Mouse (Mus musculus): Measurements from ENCODE around the gene Fgfr2. TPM values are rescaled to one million over a fixed set of nuclear protein-coding genes. Genes with fewer than 3 reads are reported as not detected.

The Fgfr2 gene
- total RNA-seq, 2 experiments from 2014 or later: 56.7 to 61.5 TPM

DNA sequence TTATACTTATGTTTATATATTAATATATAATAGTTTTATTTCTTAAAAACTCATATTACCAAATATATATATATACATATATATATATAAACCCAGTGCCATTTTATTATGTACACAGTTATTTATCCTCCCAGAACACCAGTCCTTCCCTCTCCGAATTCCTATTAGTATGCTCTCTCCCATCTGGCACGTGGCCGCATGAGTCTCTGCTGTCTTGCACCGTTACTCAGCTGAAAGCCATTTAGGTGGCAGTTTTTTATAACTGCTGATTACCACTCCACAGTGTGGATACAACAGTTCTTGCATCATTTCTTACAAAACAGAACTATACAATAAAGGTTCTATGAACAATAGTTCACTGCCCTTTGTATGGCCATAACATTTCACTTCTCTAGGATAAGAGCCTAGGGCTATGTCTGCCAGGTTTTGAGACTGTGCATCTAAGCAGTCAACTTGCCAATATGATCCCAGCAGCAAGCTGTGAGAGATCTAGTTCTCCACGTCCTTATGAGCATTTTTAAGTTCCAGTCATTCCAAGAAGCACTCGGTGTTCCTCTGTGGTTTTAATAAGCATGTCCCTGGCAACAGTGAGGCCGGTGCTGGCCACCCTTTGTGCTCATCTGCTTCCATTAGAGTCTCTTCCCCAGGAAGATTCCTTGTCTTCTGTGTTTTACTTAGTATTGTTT lies 1777.2 kb downstream of the Fgfr2 start:
- DNase-seq (ENCODE audit: low spot score in 2 of 2): peak in 1 of 2 experiments; percentile 22

DNA sequence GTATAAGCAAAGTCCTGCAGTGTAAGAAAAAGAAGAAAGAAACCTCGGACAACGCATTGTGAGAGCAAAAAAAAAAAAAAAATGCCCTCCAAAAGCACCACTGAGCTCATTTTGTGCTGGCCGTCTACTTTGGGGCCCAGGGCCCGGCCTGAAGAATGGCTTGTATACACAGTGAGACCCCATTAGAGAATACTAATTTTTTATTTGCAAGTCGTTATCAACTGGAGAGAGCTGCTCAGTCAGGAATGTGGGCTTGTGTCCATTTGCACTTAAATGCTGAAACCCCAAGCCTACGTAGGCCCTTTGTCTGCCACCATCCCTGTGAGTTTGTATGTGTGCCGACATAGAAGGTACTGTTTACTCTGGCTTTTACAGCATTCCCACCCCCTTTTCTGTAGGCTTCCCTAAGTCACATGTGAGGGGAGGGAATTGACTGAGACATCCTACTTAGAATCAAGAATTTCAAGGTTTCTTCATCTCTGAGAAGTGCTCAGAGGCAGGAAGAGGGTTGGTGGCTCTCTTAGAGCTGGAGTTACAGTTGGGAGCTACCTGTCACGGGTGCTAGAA lies 1785.6 kb downstream of the Fgfr2 start:
- no peak for DNase-seq (ENCODE audit: low spot score in 2 of 2)

DNA sequence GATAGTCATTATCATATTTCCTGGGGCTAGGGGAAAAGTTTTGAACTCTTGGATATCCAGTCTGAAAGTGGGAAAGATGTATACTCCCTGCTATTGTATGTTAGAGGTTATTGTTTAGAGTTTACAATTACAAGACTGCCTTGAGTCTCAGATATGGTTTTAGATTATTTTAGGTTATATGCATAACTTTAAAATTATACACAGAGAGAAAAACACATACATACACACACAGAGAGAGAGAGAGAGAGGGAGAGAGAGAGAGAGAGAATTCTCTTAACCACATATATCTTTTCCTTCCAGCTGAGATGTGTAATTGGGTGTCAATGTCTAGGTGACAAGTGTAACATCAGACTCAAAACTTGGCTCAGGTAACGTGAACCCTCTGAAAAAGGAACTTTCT lies 1789.6 kb downstream of the Fgfr2 start, which contains the start of gene Fam24a:
Gene Fam24a, plus strand, starts transcription at position 301 of the 400 bp plus-strand sequence.
- DNase-seq (ENCODE audit: low spot score in 2 of 2): no peak

DNA sequence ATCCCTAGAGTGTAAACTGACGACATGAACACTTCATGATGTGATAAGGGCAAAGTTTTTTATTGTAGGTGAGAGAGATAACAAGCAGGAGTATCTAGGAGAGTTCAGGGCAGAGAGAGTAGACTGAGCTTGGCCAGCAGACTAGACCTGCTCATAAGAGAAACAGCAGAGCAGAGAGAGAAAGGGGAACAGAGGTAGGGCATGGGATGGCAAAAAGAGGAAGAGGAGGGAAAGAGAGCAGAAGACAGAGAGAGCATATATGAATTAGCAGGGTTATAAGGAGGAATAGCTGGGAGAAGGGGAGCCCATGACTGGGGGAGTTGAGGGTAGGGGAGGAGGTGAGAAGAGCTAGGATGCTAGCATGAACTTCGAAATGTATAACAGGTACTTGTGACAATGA lies 1791.5 kb downstream of the Fgfr2 start:
- no peak for DNase-seq (ENCODE audit: low spot score in 2 of 2)

DNA sequence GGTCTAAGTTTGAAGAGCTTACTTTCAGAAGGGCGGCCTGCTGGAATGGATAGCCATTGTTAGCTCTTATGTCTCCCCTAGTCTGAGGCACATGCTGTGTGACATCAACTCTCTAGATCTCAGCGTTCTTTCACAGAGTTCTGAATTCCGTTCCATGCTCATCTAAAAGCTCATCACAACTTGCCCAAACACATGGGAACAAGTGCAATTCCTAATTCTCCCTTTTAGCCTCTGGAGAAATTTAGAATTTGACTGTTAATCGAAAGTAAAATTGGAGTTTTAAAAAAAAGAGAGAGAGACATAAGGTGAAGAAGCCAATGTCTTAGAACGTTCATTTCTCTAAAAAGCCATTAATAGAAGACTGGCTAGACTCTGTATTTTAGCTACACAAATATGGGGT lies 1793.7 kb downstream of the Fgfr2 start, which contains the start of gene Fam24b:
Gene Fam24b, minus strand, starts transcription at position 101 of the 400 bp plus-strand sequence.
- no peak for DNase-seq (ENCODE audit: low spot score in 2 of 2)

DNA sequence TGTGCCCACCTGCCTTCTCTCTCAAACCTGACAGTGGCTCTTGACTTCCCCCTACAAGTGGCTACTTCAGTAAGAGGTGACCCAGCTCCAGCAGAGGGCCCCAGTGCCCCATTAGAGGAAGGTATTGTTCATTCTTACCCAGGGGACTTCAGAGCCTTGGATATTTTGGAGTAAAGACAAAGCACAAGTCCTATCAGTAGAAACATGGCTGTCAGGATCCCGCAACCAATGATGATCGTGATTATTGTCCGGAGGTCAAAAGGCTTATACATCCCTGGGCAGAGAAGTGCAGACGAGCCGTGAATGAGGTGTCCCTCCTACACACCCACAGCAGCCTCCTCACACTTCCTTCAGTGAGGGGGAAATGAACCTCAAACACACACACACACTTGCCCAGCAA lies 1796.1 kb downstream of the Fgfr2 start:
- no peak for DNase-seq (ENCODE audit: low spot score in 2 of 2)

DNA sequence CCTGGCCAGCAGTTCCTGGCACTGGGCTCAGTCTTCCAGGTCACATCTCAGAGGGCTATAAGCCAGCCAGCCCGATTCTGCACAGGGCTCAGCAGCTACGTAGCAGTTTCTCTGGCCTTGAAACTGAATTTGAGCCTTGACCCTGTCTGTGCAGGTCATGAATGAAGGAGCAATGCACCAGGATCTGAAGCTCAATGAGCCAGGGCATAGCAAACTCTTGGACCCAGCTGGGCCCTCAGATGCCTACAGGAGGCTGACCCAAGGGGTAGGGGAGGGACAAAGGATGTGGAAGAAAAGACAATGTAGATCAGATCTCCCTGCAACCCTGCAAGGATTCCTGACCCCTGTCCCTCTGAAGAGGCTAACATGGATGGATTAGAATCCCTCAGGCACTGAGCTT lies 1801.0 kb downstream of the Fgfr2 start, which contains the start of gene Cuzd1:
Gene Cuzd1, minus strand, starts transcription at position 101 of the 400 bp plus-strand sequence.
- DNase-seq (ENCODE audit: low spot score in 2 of 2): no peak

DNA sequence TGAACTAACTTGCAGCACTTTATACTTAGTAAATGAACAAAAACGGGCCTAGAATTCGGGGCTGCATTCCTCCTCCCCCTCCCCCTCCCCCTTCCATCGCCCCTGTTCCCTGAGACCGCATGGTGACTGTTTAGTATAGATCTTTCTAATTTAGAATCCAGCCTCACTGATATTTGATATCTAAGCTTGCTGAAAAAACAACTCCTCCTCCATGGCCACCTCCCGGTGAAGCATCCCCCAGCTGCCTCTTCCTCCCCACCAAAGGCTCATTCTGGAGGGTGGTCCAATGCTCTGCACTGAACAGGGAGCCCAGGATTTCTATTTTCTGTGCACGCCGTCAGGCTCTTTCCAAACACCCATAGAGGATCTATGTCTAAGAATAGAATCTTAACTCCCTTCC lies 1804.8 kb downstream of the Fgfr2 start:
- no peak for DNase-seq (ENCODE audit: low spot score in 2 of 2)

DNA sequence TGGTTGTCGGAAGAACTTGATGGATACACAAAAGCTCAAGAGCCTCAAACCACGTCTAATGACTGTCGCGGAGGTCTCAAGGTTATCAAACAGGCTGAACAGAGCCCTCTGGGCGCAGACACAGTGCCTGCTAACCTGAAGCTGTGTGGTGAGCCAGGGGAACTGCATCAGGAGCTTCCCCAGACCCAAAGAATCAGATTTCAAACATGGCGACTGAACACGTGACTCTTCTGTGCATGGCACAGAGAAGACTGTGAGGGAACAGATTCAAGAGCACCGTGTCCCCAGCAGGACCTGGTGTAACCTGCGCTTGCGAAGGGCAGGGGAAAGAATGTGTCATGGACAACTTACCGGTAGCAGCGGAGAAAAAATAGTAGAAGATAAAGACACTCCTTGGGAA lies 1805.6 kb downstream of the Fgfr2 start:
- DNase-seq (ENCODE audit: low spot score in 2 of 2): no peak

DNA sequence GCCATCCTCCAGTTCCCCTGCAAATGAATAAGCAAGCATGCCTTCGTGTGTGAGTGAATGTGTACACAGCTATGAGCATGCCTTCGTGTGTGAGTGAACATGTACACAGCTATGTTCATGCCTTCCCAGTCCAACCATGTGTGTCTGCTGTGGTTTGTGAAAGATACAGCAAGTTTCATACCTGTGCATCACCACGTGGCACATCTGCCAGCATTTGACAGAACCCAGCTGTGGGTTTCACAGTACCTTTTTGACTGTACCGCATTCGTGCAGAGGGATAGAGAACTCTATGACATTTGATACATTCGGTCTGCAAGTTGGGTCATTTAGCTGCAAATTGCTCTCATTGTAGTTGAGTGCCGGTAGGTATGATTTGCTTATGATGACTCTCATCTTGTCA lies 1808.7 kb downstream of the Fgfr2 start:
- DNase-seq (ENCODE audit: low spot score in 2 of 2): no peak

DNA sequence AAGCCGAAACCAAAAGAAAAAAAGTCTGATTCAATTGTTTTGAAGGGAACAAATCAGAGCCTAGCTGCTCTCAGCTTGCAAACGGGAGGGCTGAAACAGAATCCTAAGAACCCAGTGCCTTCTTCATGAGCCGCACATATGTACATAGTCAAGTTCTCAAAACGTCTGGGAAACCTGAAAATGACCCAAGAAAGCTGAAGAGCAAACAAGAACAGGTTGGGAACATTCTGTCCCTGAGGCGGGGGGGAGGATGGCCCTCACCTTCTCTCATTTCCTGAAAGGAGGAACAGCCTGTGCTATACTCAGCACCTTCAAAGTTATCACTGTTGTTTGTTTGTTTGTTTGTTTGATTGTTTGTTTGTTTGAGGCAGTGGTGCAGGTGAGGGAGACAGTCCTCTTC lies 1816.4 kb downstream of the Fgfr2 start:
- DNase-seq (ENCODE audit: low spot score in 2 of 2): no peak

DNA sequence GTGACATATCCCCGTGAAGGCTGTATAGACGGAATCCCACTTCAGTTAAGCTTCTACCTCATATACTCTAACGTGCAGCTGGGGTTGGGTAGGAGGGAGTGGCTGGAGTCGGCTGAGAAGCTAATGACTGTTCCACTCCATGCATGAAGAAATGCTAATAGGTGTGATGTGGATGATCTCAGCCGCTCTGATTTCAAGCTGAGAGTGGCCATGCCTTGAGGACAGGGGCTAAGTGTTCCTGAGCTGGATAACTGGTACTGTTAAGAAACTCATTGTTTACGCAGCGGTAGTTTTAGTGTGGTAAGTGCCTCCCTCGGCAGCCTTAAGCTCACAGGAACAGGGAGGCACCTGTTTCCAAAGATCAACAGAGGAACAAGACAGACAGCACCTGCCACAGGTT lies 1819.8 kb downstream of the Fgfr2 start:
- no peak for DNase-seq (ENCODE audit: low spot score in 2 of 2)

DNA sequence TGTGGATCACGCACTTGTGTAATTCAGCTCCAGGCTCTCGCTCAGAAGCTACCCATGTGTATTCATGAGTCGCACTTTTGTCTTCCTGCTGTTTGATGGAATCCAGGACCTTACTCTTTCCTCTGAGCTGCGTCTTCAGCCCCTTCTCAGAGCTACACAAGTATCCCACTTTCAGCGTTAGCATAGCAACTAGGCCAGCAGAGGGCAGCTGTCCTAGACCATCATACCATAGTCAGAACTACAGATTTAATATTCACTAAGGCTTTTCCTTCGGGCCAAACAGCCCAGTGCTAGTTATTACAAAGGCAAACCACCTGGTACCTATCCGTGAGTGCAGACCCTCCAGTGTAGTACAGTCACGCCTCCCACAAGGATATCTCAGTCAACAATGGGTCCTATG lies 1826.0 kb downstream of the Fgfr2 start:
- DNase-seq (ENCODE audit: low spot score in 2 of 2): no peak

DNA sequence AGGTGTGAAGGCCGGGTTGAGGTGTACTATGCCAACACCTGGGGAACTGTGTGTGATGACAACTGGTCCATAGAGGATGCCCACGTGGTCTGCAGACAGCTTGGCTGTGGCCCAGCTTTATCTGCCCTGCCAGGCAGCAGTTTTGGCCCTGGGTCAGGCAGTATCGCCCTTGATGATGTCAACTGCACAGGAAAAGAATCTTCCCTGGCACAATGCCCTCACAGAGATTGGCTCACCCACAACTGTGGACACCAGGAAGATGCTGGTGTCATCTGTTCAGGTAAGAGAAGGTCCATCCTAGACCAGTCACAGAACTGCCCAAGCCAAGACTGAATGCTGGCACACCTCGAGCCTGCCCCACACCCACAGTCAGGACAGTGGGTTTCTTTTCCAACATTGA lies 1857.3 kb downstream of the Fgfr2 start:
- DNase-seq (ENCODE audit: low spot score in 2 of 2): no peak

DNA sequence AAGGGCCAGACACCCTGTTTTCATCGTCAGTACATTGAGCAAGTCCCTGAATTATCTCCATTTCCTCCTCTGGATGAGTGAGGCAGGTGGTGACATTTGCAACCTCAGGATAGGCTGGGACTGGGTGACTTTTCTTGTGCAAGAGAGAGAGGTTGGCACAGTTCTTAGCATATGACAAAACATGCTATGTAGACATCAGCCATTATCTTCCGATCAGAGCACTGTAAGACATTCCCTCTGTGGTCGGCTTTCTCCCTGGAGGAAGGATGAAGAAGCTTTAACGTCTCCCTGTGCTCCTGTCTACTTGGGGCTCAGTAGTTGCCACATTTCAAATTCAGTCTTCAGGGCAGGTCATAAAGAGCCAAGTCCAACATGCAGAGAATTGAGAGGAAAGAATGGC lies 1858.9 kb downstream of the Fgfr2 start:
- DNase-seq (ENCODE audit: low spot score in 2 of 2): no peak

DNA sequence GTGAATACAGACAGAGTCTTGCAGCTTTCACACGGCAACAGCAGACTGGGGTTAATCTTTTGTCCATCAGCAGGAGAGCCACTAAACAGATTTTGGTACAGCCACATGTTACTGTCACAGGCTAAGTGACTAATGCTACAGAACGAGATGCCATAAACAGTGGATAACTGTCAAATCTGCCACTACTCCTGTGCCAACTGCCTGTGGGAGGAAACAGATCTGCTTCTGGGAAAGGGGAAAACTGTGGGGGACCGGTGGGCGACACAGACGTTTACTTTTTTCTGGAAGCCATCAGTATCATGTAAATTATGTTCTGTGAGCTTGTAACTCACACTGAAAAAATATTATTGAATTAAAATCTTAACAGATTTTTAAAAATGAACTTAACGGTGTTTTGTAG lies 1862.2 kb downstream of the Fgfr2 start:
- peak; percentile 75 to 86 for DNase-seq (ENCODE audit: low spot score in 2 of 2)

DNA sequence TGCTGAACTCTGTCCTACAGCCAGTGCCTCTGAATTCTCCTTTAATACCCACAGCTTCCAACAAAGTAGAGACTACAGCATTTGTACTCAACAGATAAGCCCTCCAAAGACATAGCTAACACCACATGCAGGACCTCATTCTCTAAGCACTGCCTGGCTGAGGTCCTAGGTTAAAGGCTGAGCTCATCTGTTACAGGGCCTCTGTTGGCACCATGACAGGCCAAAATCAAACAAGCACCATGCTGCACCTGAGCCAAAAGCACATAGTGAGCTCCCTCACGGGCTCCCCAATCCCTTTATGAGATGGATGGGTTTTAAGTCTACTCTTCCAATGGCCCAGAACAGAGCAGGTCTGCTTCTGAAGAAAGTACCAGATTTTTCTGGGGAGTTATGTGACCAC lies 1865.8 kb downstream of the Fgfr2 start:
- DNase-seq (ENCODE audit: low spot score in 2 of 2): no peak

DNA sequence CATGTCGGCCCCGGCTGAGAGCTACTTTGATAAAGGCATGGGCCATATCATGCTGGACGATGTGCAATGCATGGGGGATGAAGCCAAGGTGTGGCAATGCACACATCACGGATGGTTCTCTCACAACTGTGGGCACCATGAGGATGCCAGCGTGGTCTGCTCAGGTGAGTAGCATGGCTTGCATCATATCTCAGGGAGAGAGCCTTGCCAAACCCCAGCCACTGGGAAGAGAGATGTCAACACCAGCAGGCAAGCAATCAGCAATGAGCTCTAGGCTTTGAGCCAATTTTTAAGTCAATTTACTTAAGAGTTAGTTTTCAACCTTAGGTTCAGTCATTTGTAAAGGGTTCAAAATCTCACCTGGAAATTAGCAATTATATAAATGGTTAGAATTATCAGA lies 1866.3 kb downstream of the Fgfr2 start:
- DNase-seq (ENCODE audit: low spot score in 2 of 2): no peak

DNA sequence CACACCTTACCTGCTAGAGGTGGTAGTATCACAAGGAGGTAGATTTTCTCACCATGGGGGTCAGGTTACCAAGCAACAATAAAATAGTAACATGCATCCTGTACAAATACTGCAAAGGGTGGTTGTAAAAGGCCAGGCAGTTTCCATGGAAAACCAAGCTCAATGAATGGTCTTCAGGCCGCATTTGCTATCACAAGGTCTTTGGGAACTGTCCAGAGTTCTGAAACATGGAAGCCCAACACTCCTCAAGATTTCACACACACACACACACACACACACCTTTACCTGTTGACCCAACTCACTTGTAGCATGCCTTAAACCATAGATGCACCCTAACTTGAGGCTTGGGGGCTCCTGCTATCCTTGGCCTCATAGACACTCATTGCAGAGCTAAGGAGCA lies 1878.2 kb downstream of the Fgfr2 start:
- no peak for DNase-seq (ENCODE audit: low spot score in 2 of 2)

DNA sequence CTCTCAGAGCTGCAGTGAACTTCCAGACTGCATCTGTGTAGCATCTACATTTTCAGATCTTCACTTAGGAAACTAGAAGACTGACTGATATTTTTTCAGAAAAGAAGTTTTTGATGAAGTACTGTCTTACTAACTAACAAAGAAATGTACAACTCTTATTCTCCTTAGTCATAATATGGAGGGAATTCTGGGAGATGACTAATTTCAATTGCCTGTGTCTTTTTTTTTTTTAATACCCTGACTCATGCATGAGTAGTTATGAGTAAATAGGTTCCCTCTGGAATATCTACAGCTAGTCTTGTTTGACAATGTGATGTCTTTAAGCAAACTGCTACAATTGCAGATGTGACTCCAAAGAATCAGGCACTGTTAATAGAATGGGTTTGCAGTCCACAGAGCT lies 1887.1 kb downstream of the Fgfr2 start:
- no peak for DNase-seq (ENCODE audit: low spot score in 2 of 2)

DNA sequence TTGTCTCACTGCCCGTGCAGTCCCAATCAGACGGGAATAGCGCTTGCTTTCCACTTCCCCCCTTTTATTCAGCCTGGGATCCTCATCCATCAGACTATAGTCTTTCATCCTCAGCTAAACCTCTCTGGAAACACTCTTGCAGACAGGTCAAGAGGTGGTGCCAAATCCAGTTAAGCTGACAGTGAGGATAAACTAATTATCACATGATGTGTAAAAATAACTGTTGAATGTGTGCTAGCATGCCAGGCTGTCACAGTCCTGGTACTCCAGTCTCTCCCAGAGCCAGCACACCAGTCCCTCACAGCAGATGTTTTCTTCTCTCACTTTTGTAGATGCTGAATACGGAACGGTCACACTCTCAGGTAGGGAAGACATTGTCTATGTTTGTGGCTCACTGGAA lies 1900.1 kb downstream of the Fgfr2 start:
- DNase-seq (ENCODE audit: low spot score in 2 of 2): no peak

DNA sequence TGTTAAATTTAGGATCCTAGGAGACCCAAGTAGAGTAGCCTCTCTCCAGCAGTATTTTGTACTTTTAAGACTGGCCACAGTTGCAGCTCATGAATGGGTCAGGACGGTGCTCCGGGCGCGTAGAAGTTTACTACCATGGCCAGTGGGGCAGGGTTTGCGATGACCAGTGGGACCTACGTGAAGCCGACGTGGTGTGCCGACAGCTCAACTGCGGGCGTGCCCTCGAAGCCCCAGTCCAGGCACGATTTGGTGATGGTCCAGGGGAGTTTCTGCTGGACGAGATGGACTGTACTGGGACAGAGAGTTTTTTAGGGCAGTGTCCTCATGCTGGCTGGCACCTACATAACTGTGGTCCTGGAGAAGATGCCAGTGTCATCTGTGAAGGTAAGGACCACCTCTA lies 1935.2 kb downstream of the Fgfr2 start:
- no peak for DNase-seq (ENCODE audit: low spot score in 2 of 2)

DNA sequence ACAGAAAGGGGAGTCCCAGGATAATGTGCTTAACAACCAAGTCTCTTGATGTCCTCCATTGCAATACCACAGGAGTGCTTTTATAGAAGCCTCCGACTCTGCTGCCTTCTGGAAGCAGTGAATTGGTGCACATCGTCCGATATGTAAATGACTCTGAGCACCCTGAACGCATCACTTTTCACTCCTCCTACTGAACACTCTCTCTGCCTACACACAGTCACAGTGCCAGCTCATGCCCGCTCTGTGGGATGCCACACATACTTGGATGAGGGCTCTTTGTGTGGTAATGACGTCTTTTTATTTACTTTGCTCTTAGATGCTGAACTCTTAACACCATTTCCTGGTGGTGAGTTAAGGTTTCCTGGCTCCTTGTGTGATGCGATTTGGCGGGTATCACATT lies 1936.1 kb downstream of the Fgfr2 start:
- peak; percentile 48 to 65 for DNase-seq (ENCODE audit: low spot score in 2 of 2)

All from layer of hippocampus, adult 18-20 months (tissue).